7 mouse cellular contexts compared by ENCODE assay signal in genomic region chr3:27183601-27184175, GRCm38 (mm10). TPM values are rescaled to one million over a fixed set of nuclear protein-coding genes. Genes with fewer than 3 reads are reported as not detected.
DNase-seq lines count a peak whose midpoint lies in the region; ATAC-seq and TF ChIP-seq lines count a peak whose summit lies in the region.

No protein-coding gene starts in this region.

- H3K4me2 ChIP-seq in stomach, postnatal 0 days (replicated peaks; ENCODE audit: low read depth), result peak overlapping the region; percentile 83

- H3K79me2 ChIP-seq in MEL (ENCODE audit: control insufficient read depth, insufficient read depth, low read length, poor library complexity), result peaks cover 3% of the 10 kb centered on the region; the same call in 1 of the 2 replicates

- H3K36me3 ChIP-seq in MEL (ENCODE audit: control insufficient read depth in 1 of 2, insufficient read depth in 2 of 2, low read length in 2 of 2), result no peaks in the 10 kb centered on the region
- no peaks in the 10 kb centered on the region for H3K36me3 ChIP-seq in stomach, postnatal 0 days (ENCODE audit: control insufficient read depth, insufficient read depth, low read length)

- ATAC-seq in stomach, postnatal 0 days (ENCODE audit: low FRiP score, low TSS enrichment), result no peak

- peak overlapping the region; percentile 66 to 70 for H3K4me3 ChIP-seq in MEL (ENCODE audit: control insufficient read depth in 1 of 2, insufficient read depth in 1 of 2, low read depth in 2 of 2, low read length in 2 of 2)
- peak overlapping the region; percentile 54 for H3K4me3 ChIP-seq in embryonic fibroblast, embryonic 13.5 days (ENCODE audit: insufficient read depth, low read length)
- H3K4me3 ChIP-seq in stomach, postnatal 0 days (ENCODE audit: low read depth, low read length), result peak overlapping the region; percentile 62

- H3K9me3 ChIP-seq in MEL (replicated peaks; ENCODE audit: insufficient read depth, low read length), result no peaks in the 10 kb centered on the region
- H3K9me3 ChIP-seq in stomach, postnatal 0 days (ENCODE audit: control insufficient read depth, low read length), result no peaks in the 10 kb centered on the region

- no peak; a peak in 1 of 6 replicates for TF ChIP-seq CTCF in MEL (IDR thresholded peaks at IDR 0.05 in 2 of 3, conservative IDR thresholded peaks at IDR 0.05 in 1 of 3; ENCODE audit: control insufficient read depth in 1 of 3, insufficient read depth in 1 of 3, low read depth in 2 of 3, low read length in 3 of 3, poor library complexity in 1 of 3, severe bottlenecking in 1 of 3)
- no peak for TF ChIP-seq CTCF in embryonic fibroblast, embryonic 13.5 days (IDR thresholded peaks at IDR 0.05; ENCODE audit: borderline replicate concordance, insufficient read depth, low read length)
- TF ChIP-seq CTCF in stomach, postnatal 0 days (IDR thresholded peaks at IDR 0.05; ENCODE audit: low read depth), result 0 out of 2 replicates have a peak, but pooled peaks have one; percentile 3

- H3K9ac ChIP-seq in MEL (ENCODE audit: control insufficient read depth, low read depth, low read length, poor library complexity, severe bottlenecking), result peak overlapping the region; percentile 55
- H3K9ac ChIP-seq in stomach, postnatal 0 days (ENCODE audit: low read length), result peak overlapping the region; percentile 70

- H3K27me3 ChIP-seq in MEL (ENCODE audit: control insufficient read depth in 1 of 2, insufficient read depth in 2 of 2, low read length in 2 of 2), result no peaks in the 10 kb centered on the region
- no peaks in the 10 kb centered on the region for H3K27me3 ChIP-seq in stomach, postnatal 0 days (ENCODE audit: control insufficient read depth, insufficient read depth, low read length)

- H3K27ac ChIP-seq in MEL (ENCODE audit: control insufficient read depth, low read depth, low read length), result peak overlapping the region; percentile 11; the same call in 1 of the 2 replicates
- no peak overlapping the region for H3K27ac ChIP-seq in embryonic fibroblast, embryonic 13.5 days (ENCODE audit: insufficient read depth, low read length)
- H3K27ac ChIP-seq in stomach, postnatal 0 days (replicated peaks), result peak overlapping the region; percentile 65; the same call in 1 of the 2 replicates

- 17% methylated on average over 19 of the region's 19 CpGs for WGBS in stomach, postnatal 0 days

- no peak; a peak in 1 of 4 replicates for TF ChIP-seq POLR2A in MEL (IDR thresholded peaks at IDR 0.05; ENCODE audit: control insufficient read depth in 1 of 2, insufficient read depth in 1 of 2, low read depth in 1 of 2, low read length in 2 of 2, poor library complexity in 1 of 2)
- TF ChIP-seq POLR2A in embryonic fibroblast, embryonic 13.5 days (IDR thresholded peaks at IDR 0.05; ENCODE audit: low read depth, low read length), result no peak

- TF ChIP-seq RAD21 in MEL (IDR thresholded peaks at IDR 0.05; ENCODE audit: low read depth, low read length), result no peak

- peak; percentile 61 for DNase-seq in MEL (ENCODE audit: low read depth, low spot score)
- peak; percentile 78 for DNase-seq in adrenal gland, postnatal 14 days
- peak; percentile 37 for DNase-seq in heart, postnatal 4 days
- peak; percentile 63 for DNase-seq in layer of hippocampus, adult 9-11 months
- DNase-seq in mesoderm, embryonic 11.5 days (ENCODE audit: low read depth, low spot score), result peak; percentile 8
- peak; percentile 37 for DNase-seq in stomach, postnatal 0 days (ENCODE audit: low spot score)

- no peak for TF ChIP-seq EP300 in MEL (IDR thresholded peaks at IDR 0.05; ENCODE audit: low read depth in 1 of 2, low read length in 2 of 2)
- TF ChIP-seq EP300 in stomach, postnatal 0 days (optimal IDR thresholded peaks at IDR 0.05), result no peak

- peaks cover 0 to 4% of the 10 kb centered on the region in 2 experiments; a peak in 1 of 4 replicates for H3K4me1 ChIP-seq in MEL (ENCODE audit: control insufficient read depth in 1 of 2, insufficient read depth in 2 of 2, low read length in 2 of 2)
- H3K4me1 ChIP-seq in embryonic fibroblast, embryonic 13.5 days (ENCODE audit: control insufficient read depth, insufficient read depth, low read length), result no peaks in the 10 kb centered on the region
- no peaks in the 10 kb centered on the region for H3K4me1 ChIP-seq in stomach, postnatal 0 days (replicated peaks; ENCODE audit: control insufficient read depth, insufficient read depth)

TF ChIP-seq in MEL, 35 proteins besides CTCF, POLR2A, EP300 and RAD21:
- TF ChIP-seq UBTF (IDR thresholded peaks at IDR 0.05; ENCODE audit: borderline replicate concordance, insufficient read depth, low read depth, low read length), result peak; percentile 40; the same call in 1 of the 2 replicates
- no peak for TF ChIP-seq NRF1 (IDR thresholded peaks at IDR 0.05; ENCODE audit: insufficient read depth, low read depth, low read length, poor library complexity, severe bottlenecking)
- no peak for TF ChIP-seq JUND (IDR thresholded peaks at IDR 0.05; ENCODE audit: low read depth, low read length)
- TF ChIP-seq USF2 (IDR thresholded peaks at IDR 0.05; ENCODE audit: borderline replicate concordance in 1 of 2, insufficient read depth in 1 of 2, low read depth in 1 of 2, low read length in 2 of 2), result no peak
- TF ChIP-seq TBP (IDR thresholded peaks at IDR 0.05; ENCODE audit: low read depth, low read length), result 0 out of 2 replicates have a peak, but pooled peaks have one; percentile 27
TF ChIP-seq in MEL: peak in this region for 2.

RNA-seq across cellular contexts. Expression of gene Nceh1, which starts 0.9 kb away (rescaled TPM):
- 8.2 and 9.7 TPM in 2 replicates for total RNA-seq in MEL (2012; rRNA removed)
- 1 to 10 TPM in 1 of 2 experiments, not detected in 1; 9.3 TPM for polyA plus RNA-seq in MEL (2012; ENCODE audit: insufficient read depth in 1 of 2, insufficient read length in 2 of 2, low read depth in 1 of 2, low replicate concordance in 2 of 2, missing spikeins in 1 of 2)
- 87.5 and 88.1 TPM in 2 replicates for total RNA-seq in adrenal gland, postnatal 14 days (2021)
- 5.3 TPM in 2 replicates for polyA plus RNA-seq in embryonic fibroblast, embryonic 13.5 days (2011; ENCODE audit: insufficient read length, low read depth, missing spikeins)
- 100 to 1,000 TPM; 111 to 114 TPM for total RNA-seq in heart, postnatal 4 days (2021)
- polyA plus RNA-seq in stomach, postnatal 0 days (2015; fragmentation: Nextera tagmentation; extraction: Ambion mirVana), result 23.3 and 28.4 TPM in 2 replicates

RNA-seq across cellular contexts. Expression of gene Ect2, which starts 30.0 kb away (rescaled TPM):
- total RNA-seq in MEL (2012; rRNA removed), result 22.6 and 29.9 TPM in 2 replicates
- polyA plus RNA-seq in MEL (2012; ENCODE audit: insufficient read depth in 1 of 2, insufficient read length in 2 of 2, low read depth in 1 of 2, low replicate concordance in 2 of 2, missing spikeins in 1 of 2), result 10 to 100 TPM; 31.5 to 48.5 TPM
- total RNA-seq in adrenal gland, postnatal 14 days (2021), result 12.6 and 13.6 TPM in 2 replicates
- 34.2 and 62.2 TPM in 2 replicates for polyA plus RNA-seq in embryonic fibroblast, embryonic 13.5 days (2011; ENCODE audit: insufficient read length, low read depth, missing spikeins)
- total RNA-seq in heart, postnatal 4 days (2021), result 10 to 100 TPM; 28.3 to 31.0 TPM
- polyA plus RNA-seq in stomach, postnatal 0 days (2015; fragmentation: Nextera tagmentation; extraction: Ambion mirVana), result 7.8 and 8.6 TPM in 2 replicates

Comparison
In these comparisons a context has a peak if more than half of its experiments do, and no peak if none do; other contexts are left out.
1. DNase-seq: peak in every context shown above with its lines; median percentile 78 in adrenal gland, postnatal 14 days; 63 in layer of hippocampus, adult 9-11 months; 61 in MEL; 37 in heart, postnatal 4 days; 37 in stomach, postnatal 0 days; 8 in mesoderm, embryonic 11.5 days.